Mouse (Mus musculus) embryonic facial prominence, embryonic 10.5 days (tissue): ENCODE measurements around the gene Kcnj11. TPM values are rescaled to one million over a fixed set of nuclear protein-coding genes. Genes with fewer than 3 reads are reported as not detected.
A peak's percentile ranks its signal among the peaks of the same experiment; 100 is the strongest.

Source experiments
- DNase-seq: peaks from one replicate; pipeline ENCODE4 v3.0.0-alpha.2; 2017; ENCODE audit warnings: low spot score
- H3K27ac ChIP-seq: fragments of 300-500 bp; sonication (generic); replicated peaks from 2 replicates; pipeline ENCODE4 v1.5.1; 2016; ENCODE audit warnings: mild to moderate bottlenecking
- H3K27me3 ChIP-seq: fragments of 300-500 bp; sonication (generic); replicated peaks from 2 replicates; pipeline ENCODE4 v1.6.1; 2016; ENCODE audit warnings: low read depth, mild to moderate bottlenecking; ENCODE audit not compliant: poor library complexity, severe bottlenecking
- H3K36me3 ChIP-seq: fragments of 300-500 bp; sonication (generic); replicated peaks from 2 replicates; pipeline ENCODE4 v1.6.1; 2016; ENCODE audit warnings: mild to moderate bottlenecking, moderate library complexity
- H3K4me1 ChIP-seq: fragments of 300-500 bp; sonication (generic); 2 replicates; pipeline ENCODE4 v1.6.1; 2016
- H3K4me3 ChIP-seq: fragments of 300-500 bp; sonication (generic); 2 replicates; pipeline ENCODE4 v1.5.1; 2016; ENCODE audit warnings: mild to moderate bottlenecking, moderate library complexity
- H3K9me3 ChIP-seq: fragments of 300-500 bp; sonication (generic); 2 replicates; pipeline ENCODE4 v1.6.1; 2016; ENCODE audit warnings: mild to moderate bottlenecking
- WGBS: fragments of 180-500 bp; shearing (Covaris S2); methylation state at CpG from one replicate; pipeline ENCODE4 v1.1.7; 2016; 5-methylcytosine and 5-hydroxymethylcytosine counted together
- polyA plus RNA-seq: library from polyadenylated mRNA; unstranded; fragments of >200 nt; fragmentation: Nextera tagmentation; extraction: Ambion mirVana; gene quantifications from 2 replicates; pipeline ENCODE4 v1.2.1, GENCODE M21; 2016

The Kcnj11 gene
- 0.09 and 0.13 TPM in 2 replicates for polyA plus RNA-seq

DNA sequence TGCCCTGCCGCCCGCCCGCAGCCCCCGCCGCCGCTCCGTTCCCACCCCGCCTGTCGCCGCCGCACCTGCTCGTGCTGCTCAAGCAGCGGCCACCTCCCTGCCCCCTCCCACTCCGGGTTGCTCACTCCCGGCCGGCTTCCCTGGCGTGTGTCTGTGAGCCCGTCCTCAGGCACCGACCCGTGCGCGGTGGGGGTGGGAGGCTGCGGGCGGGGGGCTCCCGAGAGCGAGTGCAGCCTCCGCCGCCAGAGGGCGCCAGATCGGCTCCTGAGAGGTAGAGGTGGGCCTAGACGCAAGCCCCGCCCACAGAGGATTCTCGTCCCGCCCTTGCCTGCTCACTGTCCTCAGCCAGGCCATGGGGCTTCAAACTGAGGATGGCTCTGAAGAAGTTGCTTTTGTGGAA, at the start of gene Kcnj11:
Gene Kcnj11, minus strand, starts transcription at position 202 of the 400 bp plus-strand sequence.
- Histone ChIP-seq H3K27ac (peak within 1 kb of the TSS; percentile 76), H3K36me3 (no peaks in the 10 kb centered on the region), H3K4me3 (peak within 1 kb of the TSS; percentile 65), H3K27me3 (peaks cover 43% of the 10 kb centered on the region), H3K4me1 (peaks cover 10% of the 10 kb centered on the region), H3K9me3 (no peaks in the 10 kb centered on the region)
- DNase-seq, result peak; percentile 92
- WGBS, result under 1% methylated on average over 34 of the region's 34 CpGs

GRCm38 (mm10) chr7:46147417-46147816, 46.9 kb upstream of the Kcnj11 start:
- Histone ChIP-seq H3K36me3 (no peaks in the 10 kb centered on the region), H3K27me3 (no peaks in the 10 kb centered on the region), H3K4me1 (no peaks in the 10 kb centered on the region), H3K27ac (no peak overlapping the region), H3K9me3 (no peaks in the 10 kb centered on the region), H3K4me3 (no peak overlapping the region)
- 90% methylated on average over 7 of the region's 7 CpGs for WGBS
- DNase-seq, result no peak

GRCm38 (mm10) chr7:46146675-46147308, 46.2 kb upstream of the Kcnj11 start:
- H3K27ac ChIP-seq, result no peak overlapping the region
- no peaks in the 10 kb centered on the region for H3K9me3 ChIP-seq
- H3K36me3 ChIP-seq, result no peaks in the 10 kb centered on the region
- no peak overlapping the region for H3K4me3 ChIP-seq
- no peaks in the 10 kb centered on the region for H3K27me3 ChIP-seq
- H3K4me1 ChIP-seq, result no peaks in the 10 kb centered on the region
- WGBS, result 86% methylated on average over 7 of the region's 7 CpGs
- no peak for DNase-seq

GRCm38 (mm10) chr7:46144061-46144460, 43.5 kb upstream of the Kcnj11 start:
- 81% methylated on average over 8 of the region's 8 CpGs for WGBS
- Histone ChIP-seq H3K27ac (no peak overlapping the region), H3K36me3 (no peaks in the 10 kb centered on the region), H3K9me3 (no peaks in the 10 kb centered on the region), H3K4me3 (no peak overlapping the region), H3K27me3 (no peaks in the 10 kb centered on the region), H3K4me1 (no peaks in the 10 kb centered on the region)
- DNase-seq, result no peak

DNA sequence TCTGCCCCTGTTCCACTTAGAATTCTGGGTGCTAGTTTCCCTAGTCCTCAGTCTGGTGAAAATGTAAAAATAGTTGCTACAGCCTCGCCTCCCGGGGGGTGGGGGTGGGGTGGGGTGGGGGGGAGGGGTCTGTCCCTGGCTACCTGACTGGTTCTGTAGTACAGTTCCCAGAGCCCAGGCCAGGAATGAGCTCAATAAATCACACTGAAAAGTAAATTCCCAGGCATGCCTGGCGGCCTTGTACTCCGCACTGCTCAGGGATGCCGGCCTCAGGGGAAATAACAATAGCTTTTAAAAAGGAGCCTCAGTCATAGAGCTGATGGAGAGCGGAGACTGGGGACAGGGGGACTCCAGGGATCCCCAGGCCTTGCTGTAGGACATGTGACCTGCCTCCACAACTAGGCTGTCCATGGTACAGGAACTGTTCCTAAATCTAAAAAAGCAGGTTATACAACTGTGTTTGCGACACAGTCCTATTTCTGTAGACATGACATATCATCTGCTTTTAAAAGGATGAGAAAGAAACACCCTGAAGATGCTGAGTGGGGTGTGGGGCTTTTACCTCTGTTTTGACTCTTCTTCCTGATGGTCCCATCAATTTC, 37.9 kb upstream of the Kcnj11 start:
- 0 out of 2 replicates have a peak overlapping the region, but pooled peaks have one; percentile 10 for H3K27ac ChIP-seq

DNA sequence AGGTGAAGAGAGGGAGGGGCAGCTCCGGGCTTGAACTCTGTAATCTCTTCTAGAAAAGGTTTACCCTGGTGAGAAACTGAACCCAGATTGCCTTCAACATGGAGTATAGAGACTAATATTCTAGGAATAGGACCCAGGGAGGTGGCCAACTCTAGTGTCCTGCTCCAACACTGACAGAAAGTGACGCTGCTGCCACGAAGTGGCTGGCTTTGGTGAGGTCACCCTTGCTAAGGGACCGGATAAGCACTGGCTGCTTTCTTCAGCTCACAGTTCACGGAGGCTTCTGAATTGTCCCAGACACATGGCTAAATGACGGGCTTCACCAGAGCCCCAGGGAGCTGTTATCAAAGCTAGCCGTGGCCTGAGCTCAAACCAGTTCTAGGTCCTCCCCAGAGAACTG, 33.3 kb upstream of the Kcnj11 start:
- no peaks in the 10 kb centered on the region for H3K9me3 ChIP-seq
- no peak overlapping the region; the same call in 1 of the 2 replicates for H3K27ac ChIP-seq
- peaks cover 51% of the 10 kb centered on the region for H3K4me1 ChIP-seq
- peaks cover 21% of the 10 kb centered on the region for H3K27me3 ChIP-seq
- no peaks in the 10 kb centered on the region for H3K36me3 ChIP-seq
- no peak overlapping the region for H3K4me3 ChIP-seq
- DNase-seq, result no peak
- WGBS, result 29% methylated on average over 7 of the region's 7 CpGs

More for the DNA sequence above, 37.9 kb upstream of the Kcnj11 start:
- no peaks in the 10 kb centered on the region for H3K36me3 ChIP-seq
- H3K9me3 ChIP-seq, result no peaks in the 10 kb centered on the region
- H3K4me1 ChIP-seq, result peaks cover 25% of the 10 kb centered on the region
- WGBS, result 50% methylated on average over 7 of the region's 7 CpGs
- H3K4me3 ChIP-seq, result no peak overlapping the region
- DNase-seq, result no peak
- peaks cover 7% of the 10 kb centered on the region; the same call in 1 of the 2 replicates for H3K27me3 ChIP-seq

- Histone ChIP-seq H3K27ac (no peak overlapping the region), H3K4me3 (no peak overlapping the region), H3K27me3 (peaks cover 21% of the 10 kb centered on the region), H3K36me3 (no peaks in the 10 kb centered on the region), H3K4me1 (peaks cover 45% of the 10 kb centered on the region), H3K9me3 (no peaks in the 10 kb centered on the region)
- DNase-seq, result no peak
- 91% methylated on average over 12 of the region's 12 CpGs for WGBS
These were observed 31.7 kb upstream of the Kcnj11 start for GRCm38 (mm10) chr7:46132229-46132628.

DNA sequence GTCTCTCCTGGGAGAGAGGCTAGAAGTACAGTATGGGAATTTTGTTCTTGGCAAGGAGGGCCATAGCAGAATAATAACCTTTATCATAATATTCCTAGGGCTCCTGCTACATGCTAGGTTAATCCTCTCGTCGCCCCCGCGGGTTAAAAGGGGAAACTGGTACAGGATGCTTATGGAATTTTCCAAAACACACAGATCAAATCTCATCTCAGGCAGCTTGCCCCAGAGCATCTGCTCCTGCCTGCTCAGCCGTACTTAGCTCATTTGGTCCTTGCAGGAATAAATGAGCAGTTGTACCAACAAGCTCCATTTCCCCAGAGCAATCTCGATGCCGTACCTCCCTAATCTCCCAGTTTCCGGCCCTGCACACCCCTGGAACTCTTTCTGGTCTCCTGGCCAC, 31.2 kb upstream of the Kcnj11 start:
- H3K36me3 ChIP-seq, result no peaks in the 10 kb centered on the region
- no peak overlapping the region for H3K27ac ChIP-seq
- peaks cover 48% of the 10 kb centered on the region for H3K4me1 ChIP-seq
- 73% methylated on average over 8 of the region's 8 CpGs for WGBS
- H3K4me3 ChIP-seq, result no peak overlapping the region
- no peak for DNase-seq
- H3K27me3 ChIP-seq, result peaks cover 21% of the 10 kb centered on the region
- no peaks in the 10 kb centered on the region for H3K9me3 ChIP-seq

GRCm38 (mm10) chr7:46131266-46131665, 30.7 kb upstream of the Kcnj11 start:
- peaks cover 51% of the 10 kb centered on the region for H3K4me1 ChIP-seq
- WGBS, result 23% methylated on average over 3 of the region's 3 CpGs
- no peak for DNase-seq
- no peaks in the 10 kb centered on the region for H3K36me3 ChIP-seq
- H3K4me3 ChIP-seq, result no peak overlapping the region
- no peaks in the 10 kb centered on the region for H3K9me3 ChIP-seq
- peaks cover 21% of the 10 kb centered on the region for H3K27me3 ChIP-seq
- no peak overlapping the region for H3K27ac ChIP-seq

DNA sequence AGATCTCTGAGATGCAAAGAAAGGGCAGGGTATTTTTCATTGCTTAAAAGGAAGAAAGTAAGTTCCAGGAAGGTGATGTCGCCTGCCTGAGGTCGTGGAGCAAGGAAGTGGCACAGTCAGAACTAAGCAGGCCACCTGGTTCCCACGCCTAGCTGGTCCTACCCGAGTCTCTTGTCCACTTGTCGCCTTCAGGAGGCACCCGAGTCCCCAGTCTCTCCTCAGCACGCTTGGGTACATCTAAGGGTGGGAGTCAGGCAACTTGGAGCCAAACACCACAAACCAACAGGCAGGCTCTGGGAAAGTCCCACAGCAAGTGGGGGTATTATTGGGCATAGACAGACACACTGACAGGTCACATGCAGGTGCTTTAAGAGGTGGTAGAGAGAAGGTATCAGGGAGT, 30.2 kb upstream of the Kcnj11 start:
- WGBS, result 72% methylated on average over 7 of the region's 7 CpGs
- Histone ChIP-seq H3K36me3 (no peaks in the 10 kb centered on the region), H3K9me3 (no peaks in the 10 kb centered on the region), H3K27me3 (peaks cover 21% of the 10 kb centered on the region), H3K4me3 (no peak overlapping the region), H3K27ac (no peak overlapping the region), H3K4me1 (peaks cover 51% of the 10 kb centered on the region)
- DNase-seq, result no peak

GRCm38 (mm10) chr7:46129463-46130179, 29.1 kb upstream of the Kcnj11 start:
- no peak for DNase-seq
- Histone ChIP-seq H3K4me3 (no peak overlapping the region), H3K9me3 (no peaks in the 10 kb centered on the region), H3K4me1 (peaks cover 54% of the 10 kb centered on the region), H3K27ac (no peak overlapping the region), H3K27me3 (peaks cover 19% of the 10 kb centered on the region), H3K36me3 (no peaks in the 10 kb centered on the region)
- 54% methylated on average over 7 of the region's 7 CpGs for WGBS

DNA sequence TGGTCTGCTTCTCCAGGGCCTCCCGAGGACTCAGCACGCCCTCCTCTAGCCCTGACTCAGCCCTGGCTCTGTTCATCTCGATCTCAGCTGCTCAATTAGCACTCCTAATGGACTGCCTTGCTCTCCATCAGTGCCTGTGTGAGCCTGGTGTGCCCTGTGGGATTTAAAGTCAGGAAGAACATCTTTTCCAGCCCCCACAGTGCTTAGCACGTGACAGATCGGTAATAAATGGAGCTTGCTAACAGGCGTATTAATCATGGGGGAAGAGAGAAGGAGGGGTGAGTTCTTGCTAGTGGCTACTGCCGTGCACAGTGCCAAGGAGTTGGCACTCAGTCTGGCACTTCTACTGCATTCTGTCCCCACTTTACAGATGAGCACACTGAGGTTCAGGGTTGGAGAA, 27.6 kb upstream of the Kcnj11 start:
- Histone ChIP-seq H3K36me3 (no peaks in the 10 kb centered on the region), H3K27me3 (peaks cover 12% of the 10 kb centered on the region), H3K4me3 (no peak overlapping the region), H3K27ac (no peak overlapping the region), H3K4me1 (peaks cover 51% of the 10 kb centered on the region), H3K9me3 (no peaks in the 10 kb centered on the region)
- no peak for DNase-seq
- 69% methylated on average over 7 of the region's 7 CpGs for WGBS

GRCm38 (mm10) chr7:46125340-46125739, 24.8 kb upstream of the Kcnj11 start:
- 88% methylated on average over 11 of the region's 11 CpGs for WGBS

More at GRCm38 (mm10) chr7:46125340-46125739, 24.8 kb upstream of the Kcnj11 start:
- Histone ChIP-seq H3K36me3 (no peaks in the 10 kb centered on the region), H3K27me3 (no peaks in the 10 kb centered on the region), H3K9me3 (no peaks in the 10 kb centered on the region), H3K4me1 (peaks cover 43% of the 10 kb centered on the region), H3K4me3 (no peak overlapping the region), H3K27ac (no peak overlapping the region)
- no peak for DNase-seq
